Mouse (Mus musculus) stomach, embryonic 16.5 days (tissue): ENCODE data around the gene Gm49711. TPM values are rescaled to one million over a fixed set of nuclear protein-coding genes. Genes with fewer than 3 reads are reported as not detected.

Source experiments
- ATAC-seq: fragments of 200-750 bp; cut with Nextera tagmentation; 2 replicates; pipeline ENCODE4 v1.8.0; 2017; ENCODE audit warnings: moderate number of reproducible peaks, moderate TSS enrichment; ENCODE audit not compliant: insufficient read depth, low FRiP score
- H3K27ac ChIP-seq: fragments of 300-500 bp; sonication (generic); 2 replicates; pipeline ENCODE4 v1.5.1; 2014; ENCODE audit warnings: low read length
- H3K27me3 ChIP-seq: fragments of 300-500 bp; sonication (generic); 2 replicates; pipeline ENCODE4 v1.6.1; 2014; ENCODE audit warnings: low read length, control low read depth, mixed read lengths; ENCODE audit not compliant: control insufficient read depth, insufficient read depth
- H3K36me3 ChIP-seq: fragments of 300-500 bp; sonication (generic); 2 replicates; pipeline ENCODE4 v1.6.1; 2014; ENCODE audit warnings: low read length; ENCODE audit not compliant: control insufficient read depth, insufficient read depth
- H3K4me1 ChIP-seq: fragments of 300-500 bp; sonication (generic); 2 replicates; pipeline ENCODE4 v1.6.1; 2014; ENCODE audit warnings: low read length, control low read depth, mixed read lengths; ENCODE audit not compliant: control insufficient read depth, insufficient read depth
- H3K4me2 ChIP-seq: fragments of 300-500 bp; sonication (generic); 2 replicates; pipeline ENCODE4 v1.6.1; 2014; ENCODE audit warnings: low read depth, low read length, mixed read lengths
- H3K4me3 ChIP-seq: fragments of 300-500 bp; sonication (generic); replicated peaks from 2 replicates; pipeline ENCODE4 v1.5.1; 2014; ENCODE audit warnings: mild to moderate bottlenecking, low read length
- H3K9ac ChIP-seq: fragments of 300-500 bp; sonication (generic); 2 replicates; pipeline ENCODE4 v1.6.1; 2014; ENCODE audit warnings: low read length
- H3K9me3 ChIP-seq: fragments of 300-500 bp; sonication (generic); replicated peaks from 2 replicates; pipeline ENCODE4 v1.6.1; 2016; ENCODE audit warnings: low read length, control low read depth; ENCODE audit not compliant: control insufficient read depth
- WGBS: fragments of 180-500 bp; shearing (Covaris S2); extraction: QIAGEN DNeasy Blood & Tissue Kit; methylation state at CpG from one replicate; pipeline ENCODE4 v1.1.7; 2014; 5-methylcytosine and 5-hydroxymethylcytosine counted together
- polyA plus RNA-seq: library from polyadenylated mRNA; unstranded; fragments of >200 nt; fragmentation: Nextera tagmentation; extraction: Ambion mirVana; gene quantifications from 2 replicates; pipeline ENCODE4 v1.2.1, GENCODE M21; 2015

Gm49711 gene
- polyA plus RNA-seq, 1 experiment from 2014 or later = not detected

DNA sequence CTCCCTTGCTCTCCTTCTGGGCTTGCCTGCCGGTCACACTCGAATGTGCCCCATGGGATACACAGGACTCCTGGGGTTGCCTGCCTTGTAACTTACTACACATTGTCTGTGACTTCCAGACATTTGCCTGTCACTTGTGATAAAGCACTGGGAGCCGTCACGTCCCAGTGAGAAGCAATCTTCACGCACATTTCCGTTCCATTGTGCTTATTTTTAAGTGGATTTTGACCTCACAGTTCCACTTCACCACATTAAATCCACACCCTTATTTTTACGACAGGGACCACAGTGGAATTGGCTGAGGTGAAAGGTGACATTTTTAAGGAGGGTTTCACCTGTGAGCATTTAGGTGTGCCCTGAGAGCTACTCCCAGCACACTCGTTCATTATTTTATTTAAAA, 21.4 kb upstream of the Gm49711 start:
- no peaks in the 10 kb centered on the region for H3K9me3 ChIP-seq
- no peak overlapping the region for H3K9ac ChIP-seq
- 66% methylated on average over 8 of the region's 8 CpGs for WGBS
- no peak for ATAC-seq
- H3K4me3 ChIP-seq = no peak overlapping the region
- H3K27ac ChIP-seq = no peak overlapping the region; the same call in 1 of the 2 replicates
- H3K36me3 ChIP-seq = no peaks in the 10 kb centered on the region
- H3K27me3 ChIP-seq = no peaks in the 10 kb centered on the region
- peaks cover 6% of the 10 kb centered on the region; the same call in 1 of the 2 replicates for H3K4me1 ChIP-seq
- no peak overlapping the region for H3K4me2 ChIP-seq

DNA sequence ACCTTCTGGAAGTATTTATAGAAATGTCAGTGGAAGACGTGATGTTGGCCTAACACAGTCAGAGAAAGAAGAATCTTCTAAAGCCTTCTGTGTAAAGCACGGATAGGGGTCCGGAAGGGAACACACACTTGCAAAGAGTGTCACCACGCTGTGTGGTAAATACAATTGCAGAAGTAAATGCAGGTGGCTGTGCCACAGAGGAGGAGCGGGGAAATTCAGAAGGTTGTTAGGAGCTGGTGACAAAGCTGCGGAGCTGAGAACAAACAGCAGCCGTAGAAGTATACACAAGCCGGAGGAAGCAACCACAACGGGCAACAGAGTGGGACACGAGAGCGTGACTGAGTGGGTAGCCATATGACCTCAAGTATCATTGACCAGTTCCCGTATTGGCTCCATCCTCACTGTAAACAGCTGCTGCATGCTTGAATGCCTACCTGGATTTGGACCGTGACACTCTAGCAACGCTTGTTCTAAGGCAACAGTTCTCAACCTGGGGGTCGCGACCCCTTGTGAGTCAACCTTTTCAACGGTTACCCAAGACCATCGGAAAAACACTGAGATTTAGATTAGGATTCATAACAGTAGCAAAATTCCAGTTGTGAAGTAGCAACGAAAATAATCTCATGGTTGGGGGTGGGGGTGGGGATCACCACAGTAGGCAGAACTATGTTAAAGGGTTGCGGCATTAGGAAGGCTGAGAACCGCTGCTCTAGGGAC, 20.1 kb upstream of the Gm49711 start:
- no peak for ATAC-seq
- WGBS = 75% methylated on average over 21 of the region's 21 CpGs
- no peak overlapping the region for H3K4me3 ChIP-seq

GRCm38 (mm10) chr16:92039421-92039820, 18.7 kb upstream of the Gm49711 start:
- ATAC-seq = peak; percentile 64; the same call in 1 of the 2 replicates
- Histone ChIP-seq H3K4me3 (no peak overlapping the region), H3K9ac (no peak overlapping the region), H3K27ac (no peak overlapping the region), H3K4me1 (peaks cover 6% of the 10 kb centered on the region; the same call in 1 of the 2 replicates), H3K36me3 (no peaks in the 10 kb centered on the region), H3K9me3 (no peaks in the 10 kb centered on the region), H3K27me3 (no peaks in the 10 kb centered on the region), H3K4me2 (no peak overlapping the region)
- WGBS = 74% methylated on average over 7 of the region's 7 CpGs

More for the DNA sequence above, 20.1 kb upstream of the Gm49711 start:
- Histone ChIP-seq H3K9me3 (no peaks in the 10 kb centered on the region), H3K4me2 (no peak overlapping the region), H3K27me3 (no peaks in the 10 kb centered on the region), H3K36me3 (no peaks in the 10 kb centered on the region), H3K27ac (no peak overlapping the region), H3K4me1 (peaks cover 6% of the 10 kb centered on the region; the same call in 1 of the 2 replicates), H3K9ac (no peak overlapping the region)

GRCm38 (mm10) chr16:92039966-92040365, 18.1 kb upstream of the Gm49711 start:
- Histone ChIP-seq H3K9ac (no peak overlapping the region), H3K4me1 (peaks cover 6% of the 10 kb centered on the region; the same call in 1 of the 2 replicates), H3K36me3 (no peaks in the 10 kb centered on the region), H3K27me3 (no peaks in the 10 kb centered on the region), H3K9me3 (no peaks in the 10 kb centered on the region), H3K4me3 (no peak overlapping the region), H3K27ac (no peak overlapping the region), H3K4me2 (no peak overlapping the region)
- no peak for ATAC-seq
- 91% methylated on average over 11 of the region's 11 CpGs for WGBS

DNA sequence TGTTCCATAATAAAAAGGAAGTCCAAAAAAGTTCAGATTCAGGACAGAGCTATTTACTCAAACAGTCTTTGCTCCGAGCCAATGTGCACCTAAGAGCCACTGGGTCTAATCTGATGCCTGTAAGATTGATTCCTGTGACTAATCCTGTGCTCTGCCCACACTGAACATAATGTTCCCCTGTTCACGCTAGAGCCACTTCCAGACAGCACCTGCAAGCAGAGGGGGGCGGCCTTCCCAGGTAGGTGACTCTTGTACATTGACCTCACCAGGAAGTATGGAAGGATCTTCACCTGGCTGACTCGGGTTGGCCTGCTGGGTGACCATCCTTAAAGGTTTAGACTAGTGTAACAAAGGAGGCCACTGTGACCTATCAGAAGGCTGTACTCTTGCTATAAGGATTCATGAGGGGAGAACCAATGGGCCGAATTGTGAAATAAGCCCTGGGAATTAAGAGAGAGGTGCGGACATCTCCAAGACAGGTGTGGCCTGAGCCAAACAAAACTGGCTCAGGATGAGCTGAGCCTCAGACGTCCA, 6.3 kb upstream of the Gm49711 start:
- H3K9me3 ChIP-seq = peaks cover 7% of the 10 kb centered on the region; the same call in 1 of the 2 replicates
- WGBS = 71% methylated on average over 7 of the region's 7 CpGs
- ATAC-seq = no peak

DNA sequence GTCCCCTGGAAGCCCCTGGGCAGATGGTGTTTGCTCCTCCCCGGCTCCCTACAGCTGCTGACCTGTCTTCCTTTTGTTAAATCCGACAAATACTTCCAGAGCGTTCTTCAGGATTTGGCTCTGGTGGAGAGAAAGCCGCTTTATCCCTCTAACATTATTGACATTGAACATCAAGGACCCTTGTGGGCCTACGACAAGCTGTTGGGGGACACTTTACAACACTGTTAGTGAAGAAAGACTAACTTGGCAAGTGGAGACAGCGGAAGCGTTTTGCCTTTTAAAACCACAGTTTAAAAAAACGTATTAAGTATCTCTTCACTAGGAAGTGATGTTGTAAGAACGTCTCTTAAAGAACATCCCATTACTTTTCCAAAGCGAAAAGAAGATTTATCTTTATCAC, 5.5 kb upstream of the Gm49711 start:
- no peak overlapping the region for H3K27ac ChIP-seq
- H3K4me2 ChIP-seq = no peak overlapping the region
- ATAC-seq = no peak
- H3K4me1 ChIP-seq = no peaks in the 10 kb centered on the region
- no peak overlapping the region for H3K4me3 ChIP-seq
- WGBS = 69% methylated on average over 10 of the region's 10 CpGs
- no peaks in the 10 kb centered on the region for H3K27me3 ChIP-seq
- H3K36me3 ChIP-seq = no peaks in the 10 kb centered on the region
- peaks cover 7% of the 10 kb centered on the region; the same call in 1 of the 2 replicates for H3K9me3 ChIP-seq
- H3K9ac ChIP-seq = no peak overlapping the region

More for the DNA sequence above, 6.3 kb upstream of the Gm49711 start:
- Histone ChIP-seq H3K36me3 (no peaks in the 10 kb centered on the region), H3K27ac (no peak overlapping the region), H3K4me1 (no peaks in the 10 kb centered on the region), H3K9ac (no peak overlapping the region), H3K4me3 (no peak overlapping the region), H3K27me3 (no peaks in the 10 kb centered on the region), H3K4me2 (no peak overlapping the region)

DNA sequence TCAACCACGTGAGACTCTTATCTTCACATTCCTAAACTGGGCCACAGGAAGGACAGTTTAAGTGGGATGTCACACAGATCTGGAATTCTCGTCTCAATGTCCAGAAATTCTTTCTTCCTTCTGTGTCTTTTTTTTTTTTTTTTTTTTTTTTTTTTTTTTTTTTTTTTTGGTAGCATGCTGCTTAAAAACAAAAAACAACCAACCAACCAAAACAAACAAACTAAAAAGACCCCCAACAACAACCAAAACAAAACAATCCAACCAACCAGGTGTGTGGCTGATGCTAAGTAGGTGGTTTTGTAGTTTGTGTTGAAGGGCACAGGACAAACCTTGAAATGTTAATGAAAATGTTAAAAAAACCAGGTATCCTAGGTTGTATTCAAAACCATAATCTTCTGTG, 1.4 kb upstream of the Gm49711 start:
- no peak overlapping the region for H3K27ac ChIP-seq
- H3K9ac ChIP-seq = no peak overlapping the region
- peaks cover 10% of the 10 kb centered on the region for H3K4me1 ChIP-seq
- no peaks in the 10 kb centered on the region for H3K36me3 ChIP-seq
- no peak overlapping the region for H3K4me2 ChIP-seq
- H3K27me3 ChIP-seq = no peaks in the 10 kb centered on the region
- peaks cover 7% of the 10 kb centered on the region; the same call in 1 of the 2 replicates for H3K9me3 ChIP-seq
- no peak for ATAC-seq
- H3K4me3 ChIP-seq = no peak overlapping the region
- 41% methylated on average over 2 of the region's 2 CpGs for WGBS

- ATAC-seq = peak; percentile 25; the same call in 1 of the 2 replicates
- 2% methylated on average over 11 of the region's 11 CpGs for WGBS
Observed at GRCm38 (mm10) chr16:92057456-92057851, 662 bp upstream of the Gm49711 start.

More at GRCm38 (mm10) chr16:92057456-92057851, 662 bp upstream of the Gm49711 start:
- Histone ChIP-seq H3K27ac (peak overlapping the region; percentile 86), H3K27me3 (no peaks in the 10 kb centered on the region), H3K36me3 (no peaks in the 10 kb centered on the region), H3K4me2 (peak overlapping the region; percentile 94), H3K9ac (peak overlapping the region; percentile 89), H3K4me3 (peak overlapping the region; percentile 90), H3K9me3 (peaks cover 7% of the 10 kb centered on the region; the same call in 1 of the 2 replicates), H3K4me1 (peaks cover 10% of the 10 kb centered on the region)
